Mouse (Mus musculus): ENCODE measurements at regions not wholly inside any gene's neighbourhood (a gene's known extent, or its start where the extent isn't known, plus 50 kb on each side); places are given as distances from the start of the nearest gene placed in this dataset.

DNA sequence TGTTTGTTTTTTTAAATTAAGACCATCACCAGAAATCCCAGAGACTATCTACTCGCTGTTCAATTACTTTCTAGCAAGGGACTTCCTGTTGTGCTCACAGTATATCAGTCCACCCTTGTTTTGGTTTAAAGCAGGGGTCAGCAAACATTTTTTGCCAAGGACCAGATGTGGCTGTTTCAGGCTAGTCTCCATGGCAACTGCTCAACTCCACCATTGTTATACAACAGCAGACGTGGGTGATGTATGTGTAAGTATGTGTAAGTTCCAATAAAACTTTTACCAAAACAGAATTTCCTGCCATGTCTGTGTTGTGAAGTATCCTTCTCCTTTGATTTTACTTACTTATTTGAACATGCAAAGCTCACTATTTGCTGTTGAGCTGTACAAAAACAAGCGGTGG, 259.9 kb downstream of the Dhx15 start:
- no peak for DNase-seq (ENCODE audit: extremely low spot score in 1 of 2, low spot score in 1 of 2)

DNA sequence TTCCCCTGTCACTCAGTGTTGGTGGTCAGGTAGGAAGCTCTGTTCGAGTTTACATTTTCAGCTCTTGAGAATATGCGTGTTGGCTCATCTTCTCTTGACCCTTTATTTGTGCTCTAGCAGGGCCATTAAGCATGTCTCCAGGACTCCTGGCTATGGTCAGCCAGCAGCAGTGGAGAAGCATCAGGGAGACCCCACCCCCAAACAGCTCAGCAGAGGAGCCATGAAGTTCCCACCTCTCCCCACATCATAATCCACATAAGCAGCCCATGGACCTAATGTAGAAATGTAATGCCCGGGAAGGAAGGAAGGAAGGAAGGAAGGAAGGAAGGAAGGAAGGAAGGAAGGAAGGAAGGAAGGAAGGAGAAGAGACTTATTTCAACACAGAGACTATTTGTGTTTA, 261.5 kb downstream of the Dhx15 start:
- no peak for DNase-seq (ENCODE audit: extremely low spot score in 1 of 2, low spot score in 1 of 2)

DNA sequence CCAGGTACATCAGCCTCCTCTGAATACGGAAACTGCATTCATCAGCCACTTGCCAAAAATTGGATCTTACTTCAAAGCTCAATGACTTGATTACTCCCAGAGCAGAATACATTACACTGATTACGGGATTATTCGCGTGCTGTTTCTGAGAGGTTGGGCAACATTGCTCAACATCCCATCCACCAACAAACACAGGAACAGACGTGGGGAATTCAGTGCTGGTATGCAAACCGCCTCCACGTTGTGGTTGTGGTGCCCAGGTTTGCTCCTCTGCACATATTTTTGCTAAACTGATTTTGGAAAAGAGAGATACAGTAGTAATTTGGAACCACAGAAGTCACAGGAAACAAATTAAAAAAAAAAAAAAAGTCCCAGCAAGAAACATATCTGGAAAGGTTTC, 266.9 kb downstream of the Dhx15 start:
- peak in 1 of 2 experiments; percentile 16 for DNase-seq (ENCODE audit: extremely low spot score in 1 of 2, low spot score in 1 of 2)

DNA sequence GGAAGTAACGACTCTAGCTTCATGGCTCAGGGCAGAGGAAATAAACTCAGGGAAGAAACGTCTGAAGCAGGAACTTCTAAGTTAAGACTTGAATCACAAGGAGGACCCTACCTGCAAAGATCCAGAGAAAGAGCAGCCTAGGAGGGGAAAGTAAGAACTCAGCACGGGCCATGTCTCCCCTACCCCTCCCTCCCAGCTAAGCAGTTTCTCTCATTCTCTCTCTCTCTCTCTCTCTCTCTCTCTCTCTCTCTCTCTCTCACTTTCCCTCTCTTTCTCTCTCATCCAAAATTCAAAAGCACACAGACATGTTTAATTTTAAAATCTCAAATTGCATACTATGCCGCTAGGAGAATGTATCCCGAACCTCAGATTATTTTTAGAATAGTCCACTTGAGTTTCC, 267.3 kb downstream of the Dhx15 start:
- no peak for DNase-seq (ENCODE audit: extremely low spot score in 1 of 2, low spot score in 1 of 2)

DNA sequence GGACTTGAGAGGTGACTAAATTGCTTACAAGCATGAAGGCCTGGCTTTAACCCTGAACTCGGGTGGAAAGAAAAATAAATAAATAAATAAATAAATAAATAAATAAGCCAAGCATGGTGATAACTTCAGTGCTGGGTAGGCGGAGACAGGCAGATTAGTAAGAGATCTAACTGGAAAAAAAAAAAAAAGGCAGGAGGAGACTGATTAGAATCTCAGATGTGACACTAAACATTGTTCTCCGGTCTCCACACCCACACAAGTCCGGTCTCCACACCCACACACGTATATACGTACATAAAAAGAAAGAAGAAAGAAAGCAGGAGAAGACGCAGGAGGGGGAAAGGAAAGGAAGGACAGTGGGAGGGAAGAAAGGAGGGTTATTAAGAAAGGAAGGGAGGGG, 267.8 kb downstream of the Dhx15 start:
- no peak for DNase-seq (ENCODE audit: extremely low spot score in 1 of 2, low spot score in 1 of 2)

DNA sequence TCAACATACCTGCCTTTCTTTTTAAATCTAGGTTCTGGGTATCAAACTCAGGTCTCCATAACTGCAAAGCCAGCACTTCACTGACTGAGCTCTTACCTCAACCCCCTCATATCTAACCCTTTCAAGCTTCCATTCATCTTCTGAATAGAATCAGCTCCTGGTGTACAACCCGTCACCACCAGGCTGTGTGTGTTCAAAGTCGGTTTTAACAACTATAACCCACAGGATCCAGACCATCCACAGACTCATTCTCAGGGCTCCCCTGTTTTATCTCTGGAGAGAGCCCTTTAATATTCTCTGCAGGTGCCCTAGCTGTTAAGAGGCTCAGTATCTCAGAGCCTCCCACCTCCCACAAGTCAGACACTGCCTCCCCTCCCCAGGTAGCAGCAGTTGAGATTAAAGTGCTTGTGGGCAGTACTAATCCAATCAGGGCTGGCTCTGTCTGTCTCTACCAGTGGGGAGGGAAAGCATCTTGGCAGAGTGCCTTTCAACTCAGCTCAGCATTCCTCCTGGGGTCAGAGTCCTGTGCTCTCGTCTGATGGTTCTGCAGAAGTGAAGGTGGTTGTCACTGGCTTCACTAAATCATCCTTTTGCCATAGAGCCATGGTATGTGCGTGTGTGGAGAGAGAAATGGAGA, 272.4 kb downstream of the Dhx15 start:
- no peak for DNase-seq (ENCODE audit: extremely low spot score in 1 of 2, low spot score in 1 of 2)

DNA sequence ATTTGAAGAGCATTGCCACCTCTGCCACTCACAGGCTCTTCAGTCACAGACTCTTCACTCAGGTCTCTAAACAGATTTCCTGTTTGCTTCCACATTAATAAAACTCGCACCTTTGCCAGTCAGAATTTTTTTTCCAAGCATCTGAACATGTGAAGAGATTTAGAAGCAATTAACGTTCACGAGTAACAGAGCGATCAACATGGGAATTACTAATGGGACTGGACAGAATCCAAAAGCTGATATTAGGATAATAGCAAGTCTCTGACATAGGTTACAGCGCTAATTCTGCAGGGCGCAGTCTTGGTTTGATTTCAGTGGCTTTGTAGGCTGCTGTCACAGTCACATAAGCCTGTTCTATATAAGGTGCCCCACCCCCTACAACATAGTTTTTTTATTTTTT, 275.6 kb downstream of the Dhx15 start:
- no peak for DNase-seq (ENCODE audit: extremely low spot score in 1 of 2, low spot score in 1 of 2)

DNA sequence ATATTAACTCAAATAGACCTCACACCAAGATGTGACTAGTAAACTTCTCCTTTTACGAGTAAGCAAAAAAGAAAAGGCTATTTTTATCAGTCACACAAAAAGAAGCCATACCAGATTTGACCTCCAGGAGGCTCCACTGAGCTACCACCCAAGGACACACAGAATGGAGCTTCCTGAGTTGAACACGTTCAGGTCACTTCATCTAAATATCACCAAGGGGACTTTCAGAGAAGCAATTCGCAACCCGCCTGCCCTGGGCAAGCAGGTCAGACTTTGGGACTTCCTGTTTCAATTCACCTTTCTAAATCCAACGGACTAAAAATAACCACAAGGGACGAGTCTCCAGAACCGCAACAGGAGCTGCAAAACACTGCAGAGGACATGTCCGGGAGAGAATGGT, 281.5 kb downstream of the Dhx15 start:
- DNase-seq (ENCODE audit: extremely low spot score in 1 of 2, low spot score in 1 of 2) = no peak

DNA sequence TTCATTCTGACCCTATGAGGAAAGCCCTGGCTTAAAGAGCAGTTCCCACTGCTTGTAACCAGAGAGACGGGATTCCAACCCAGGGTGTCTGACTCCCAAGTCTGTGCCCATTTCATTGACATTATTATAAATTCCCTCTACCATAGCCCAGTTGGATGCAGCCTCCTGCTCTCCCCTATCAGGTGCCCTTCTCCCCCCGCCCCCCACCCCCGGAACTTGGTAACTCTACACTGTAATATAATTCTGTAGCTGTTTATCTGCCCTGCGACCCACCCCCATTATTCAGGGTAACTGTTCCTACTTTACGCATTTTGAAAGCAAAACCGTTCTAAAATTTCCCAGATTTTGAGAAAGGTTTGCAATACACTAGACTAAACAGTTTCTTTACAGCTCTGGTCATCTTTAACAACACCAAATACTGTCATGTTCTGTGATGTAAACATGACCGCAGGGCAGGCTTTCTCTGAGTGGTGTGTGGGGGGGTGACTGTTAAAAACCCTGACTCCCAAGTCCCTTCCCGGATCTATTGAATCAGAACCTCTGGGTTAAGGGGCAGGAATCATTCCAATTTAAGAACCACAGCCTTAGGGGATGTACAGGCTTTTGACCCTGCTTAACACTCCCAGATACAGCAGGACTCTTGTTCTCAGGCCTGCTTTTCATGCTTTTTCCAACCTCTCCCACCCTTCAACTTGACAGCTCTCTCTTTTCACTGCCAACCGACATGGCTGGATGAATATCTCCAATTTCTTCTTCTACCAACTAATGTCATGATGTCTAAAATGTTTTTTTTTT, 283.8 kb downstream of the Dhx15 start:
- no peak for DNase-seq (ENCODE audit: extremely low spot score in 1 of 2, low spot score in 1 of 2)

DNA sequence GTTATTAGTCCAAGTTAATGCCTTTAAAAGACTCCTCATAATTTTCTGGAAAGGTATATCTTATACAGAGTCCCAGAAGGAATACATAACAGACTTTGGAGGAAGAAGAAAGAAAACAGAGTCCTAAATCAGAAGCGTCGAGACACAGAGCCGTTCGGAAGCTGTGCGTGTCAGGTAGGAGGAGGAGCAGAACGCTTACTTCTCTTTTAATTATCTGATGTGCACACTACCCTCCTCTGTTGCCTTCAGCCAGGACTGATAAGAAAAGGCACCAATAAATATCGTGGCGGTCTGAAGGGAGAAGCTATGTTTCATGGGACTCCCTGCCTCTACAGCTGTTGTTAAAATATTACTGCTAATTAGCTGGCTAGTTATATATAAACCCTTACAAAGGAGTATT, 296.2 kb downstream of the Dhx15 start:
- DNase-seq (ENCODE audit: extremely low spot score in 1 of 2, low spot score in 1 of 2) = no peak

DNA sequence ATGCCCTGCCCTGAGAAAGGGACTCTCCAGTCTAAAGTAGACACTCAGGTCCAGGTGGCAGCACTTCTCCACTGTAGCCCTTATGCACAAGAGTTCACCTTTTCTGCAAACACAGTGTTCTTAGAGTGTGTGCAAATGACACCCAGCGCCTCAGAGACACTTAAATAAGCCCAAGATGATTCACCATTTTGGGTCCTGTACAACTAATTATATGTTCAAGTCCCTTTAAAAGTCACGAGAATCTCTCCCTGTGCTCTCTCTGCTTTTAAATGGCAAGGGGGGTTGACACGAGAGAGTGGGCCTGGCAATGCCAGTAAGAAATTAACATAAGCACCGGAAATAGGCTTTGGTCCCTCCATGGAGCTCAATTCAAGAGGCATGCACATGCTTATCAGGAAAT, 299.0 kb downstream of the Dhx15 start:
- no peak for DNase-seq (ENCODE audit: extremely low spot score in 1 of 2, low spot score in 1 of 2)

DNA sequence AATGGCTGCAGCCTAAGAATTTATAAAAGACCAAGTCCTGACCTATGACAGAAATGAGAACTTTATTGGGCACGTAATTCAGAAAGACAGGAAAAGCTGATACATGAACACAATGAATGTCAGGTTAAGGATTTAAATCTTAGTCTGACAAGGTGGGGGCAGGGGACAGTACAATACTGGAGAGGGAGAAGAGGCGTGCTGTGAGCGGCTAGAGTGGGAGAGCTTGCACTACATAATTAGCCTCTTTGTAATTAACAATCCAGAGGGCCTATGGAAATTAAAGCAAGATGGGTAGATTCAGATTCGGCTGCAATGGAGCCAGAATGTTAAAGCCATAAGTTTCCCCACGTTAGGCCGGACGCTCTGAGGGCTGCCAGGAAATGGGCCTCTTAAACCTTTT, 301.9 kb downstream of the Dhx15 start:
- no peak for DNase-seq (ENCODE audit: extremely low spot score in 1 of 2, low spot score in 1 of 2)

DNA sequence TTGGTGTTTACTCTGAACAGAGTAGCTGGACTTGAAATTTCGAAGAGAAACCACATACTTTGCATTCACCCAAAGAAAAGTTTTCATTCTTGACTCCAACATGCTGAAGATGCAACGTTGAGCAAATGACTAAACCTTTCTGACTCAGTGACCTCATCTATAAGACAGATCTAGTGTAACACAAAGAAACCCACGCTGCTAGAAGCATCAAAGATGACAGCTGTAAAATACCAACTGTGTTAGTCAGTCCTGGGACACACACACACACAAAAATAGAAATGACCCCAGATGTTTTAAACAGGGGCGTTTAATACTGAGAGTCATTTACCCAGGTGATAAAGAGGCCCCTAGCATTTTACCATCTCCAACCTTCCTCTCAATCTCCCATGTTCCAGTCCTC, 307.7 kb downstream of the Dhx15 start:
- DNase-seq (ENCODE audit: extremely low spot score in 1 of 2, low spot score in 1 of 2) = no peak

DNA sequence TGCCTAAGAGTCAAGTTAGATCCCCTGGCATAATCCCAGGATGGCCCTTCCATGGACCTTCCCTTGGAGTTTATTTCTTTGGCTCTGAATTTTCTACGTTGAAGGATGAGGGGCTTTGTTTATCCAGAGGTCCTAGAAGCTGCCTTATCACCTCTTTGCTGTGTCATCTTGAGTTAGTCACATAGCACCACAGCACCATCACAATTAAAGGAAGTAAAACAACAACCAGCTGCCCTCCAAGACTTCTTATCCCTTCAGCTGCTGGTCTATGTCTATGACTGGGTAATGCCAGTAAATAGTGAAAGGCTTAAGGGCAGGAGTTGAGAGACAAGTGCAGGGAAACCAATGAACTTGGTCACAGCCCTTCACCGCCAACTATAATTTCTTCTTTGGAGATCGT, 308.1 kb downstream of the Dhx15 start:
- DNase-seq (ENCODE audit: extremely low spot score in 1 of 2, low spot score in 1 of 2) = no peak

DNA sequence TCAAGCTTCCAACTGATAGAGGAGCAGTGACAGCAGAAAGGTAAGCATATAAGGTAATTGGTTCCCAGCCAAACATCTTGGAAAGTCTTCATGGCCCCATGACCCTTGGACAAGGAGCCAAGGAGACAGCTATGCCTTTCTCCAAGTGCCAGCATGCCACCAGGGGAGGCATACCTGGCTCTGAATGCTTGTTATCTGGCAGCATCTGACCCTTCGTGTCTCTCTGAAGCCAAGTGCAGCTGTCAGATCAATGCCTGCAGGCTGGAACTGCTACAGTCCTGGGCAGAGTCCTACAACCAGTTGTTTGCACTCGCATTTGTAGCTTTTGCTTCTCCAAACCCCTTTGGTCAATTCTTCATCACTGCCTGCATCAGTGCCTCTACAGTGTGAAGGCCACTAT, 309.3 kb upstream of the Ppargc1a start:
- no peak for DNase-seq (ENCODE audit: extremely low spot score in 1 of 2, low spot score in 1 of 2)

DNA sequence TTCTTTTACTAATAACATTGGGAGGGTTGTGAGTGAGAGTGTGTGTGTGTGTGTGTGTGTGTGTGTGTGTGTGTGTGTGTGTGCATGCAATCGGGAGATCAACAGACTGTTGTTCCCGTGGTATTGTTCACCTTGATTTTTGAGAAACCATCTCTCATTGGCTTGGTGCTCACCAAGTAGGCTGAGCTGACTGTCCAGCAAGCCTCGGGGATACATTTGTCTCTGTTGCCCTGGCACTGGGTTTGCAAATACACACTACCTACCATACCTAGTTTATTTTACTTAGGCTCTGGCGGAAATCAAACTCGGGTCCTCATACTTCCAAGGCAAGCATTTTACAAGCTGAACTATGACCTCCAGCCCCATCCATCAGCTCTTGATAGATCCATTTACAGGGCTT, 306.0 kb upstream of the Ppargc1a start:
- no peak for DNase-seq (ENCODE audit: extremely low spot score in 1 of 2, low spot score in 1 of 2)

DNA sequence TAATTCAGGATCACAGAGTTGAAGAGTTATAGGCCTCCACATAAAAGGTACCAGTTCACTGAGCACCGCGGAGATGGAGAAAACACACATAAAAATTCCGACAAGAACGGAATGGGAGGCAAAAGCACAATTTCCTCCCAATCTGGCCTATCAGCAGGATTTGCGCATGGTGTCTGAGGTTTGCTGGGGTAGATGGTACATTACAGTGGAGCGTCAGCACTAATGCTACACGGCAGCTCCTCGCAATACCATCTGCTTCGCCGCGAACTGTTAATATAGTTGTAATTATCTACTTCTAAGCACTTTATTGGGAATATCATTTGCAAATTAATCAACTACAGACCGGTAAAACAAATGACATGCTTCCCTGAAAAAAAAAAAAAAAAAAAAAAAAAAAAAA, 304.2 kb upstream of the Ppargc1a start:
- no peak for DNase-seq (ENCODE audit: extremely low spot score in 1 of 2, low spot score in 1 of 2)

DNA sequence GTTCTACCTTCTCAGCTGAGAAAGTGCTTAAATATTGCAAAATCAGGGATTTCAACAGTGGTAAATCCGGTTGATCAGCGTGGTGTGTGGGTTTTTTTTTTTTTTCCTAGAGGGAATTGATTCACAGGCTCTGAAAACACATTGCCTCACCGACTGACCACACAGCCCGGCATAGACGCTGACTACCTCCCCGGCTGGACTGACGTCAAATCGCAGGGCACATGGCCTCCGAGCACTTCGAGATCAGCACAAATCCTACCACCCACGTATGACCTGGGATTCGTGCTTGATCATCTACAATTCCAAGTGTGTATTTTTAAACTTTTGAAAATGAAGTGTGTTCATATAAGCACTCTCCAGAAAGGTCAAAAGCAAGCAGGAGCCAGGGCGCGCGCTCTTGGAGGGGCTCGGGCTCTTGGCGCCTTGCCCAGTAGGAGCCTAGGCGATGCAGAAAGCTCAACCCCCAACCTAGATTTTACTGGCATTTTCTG, 300.7 kb upstream of the Ppargc1a start:
- no peak for DNase-seq (ENCODE audit: extremely low spot score in 1 of 2, low spot score in 1 of 2)

DNA sequence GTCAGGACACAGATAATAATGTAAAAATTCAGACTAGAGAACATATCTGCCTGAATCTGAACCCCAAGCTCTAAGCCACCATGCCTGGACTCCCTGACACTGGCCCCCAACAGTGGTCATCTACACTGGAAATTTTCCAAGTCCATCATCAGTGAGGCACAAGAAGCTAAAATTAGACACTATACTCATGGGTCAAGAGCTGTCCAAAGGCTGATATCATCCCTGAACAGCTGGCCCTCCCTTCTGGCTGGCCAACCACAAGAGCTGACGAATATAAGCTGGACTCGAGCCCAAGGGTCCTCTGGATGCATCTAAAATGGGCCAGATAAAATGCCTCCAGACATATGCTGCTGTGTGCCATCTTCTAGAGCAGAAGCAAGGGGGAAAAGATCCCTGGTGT, 298.5 kb upstream of the Ppargc1a start:
- no peak for DNase-seq (ENCODE audit: extremely low spot score in 1 of 2, low spot score in 1 of 2)

DNA sequence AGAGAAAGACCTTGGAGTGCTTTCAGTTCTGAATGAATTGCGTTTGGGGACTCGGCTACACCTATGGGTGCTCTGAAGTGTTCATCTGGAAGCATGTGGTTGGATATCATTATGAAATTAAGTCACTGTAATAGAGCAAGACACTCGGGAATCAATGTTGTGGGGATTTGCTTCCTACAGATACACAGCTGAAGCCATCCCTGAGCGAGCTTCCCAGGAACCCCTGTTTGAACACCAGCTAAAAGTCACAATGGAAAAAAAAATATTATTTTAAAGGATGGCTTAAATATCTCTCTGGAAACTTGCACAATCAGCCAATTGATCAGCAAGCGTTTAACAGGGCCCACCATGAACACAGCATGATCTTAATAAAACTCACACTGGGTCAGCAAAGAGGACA, 293.0 kb upstream of the Ppargc1a start:
- no peak for DNase-seq (ENCODE audit: extremely low spot score in 1 of 2, low spot score in 1 of 2)

DNA sequence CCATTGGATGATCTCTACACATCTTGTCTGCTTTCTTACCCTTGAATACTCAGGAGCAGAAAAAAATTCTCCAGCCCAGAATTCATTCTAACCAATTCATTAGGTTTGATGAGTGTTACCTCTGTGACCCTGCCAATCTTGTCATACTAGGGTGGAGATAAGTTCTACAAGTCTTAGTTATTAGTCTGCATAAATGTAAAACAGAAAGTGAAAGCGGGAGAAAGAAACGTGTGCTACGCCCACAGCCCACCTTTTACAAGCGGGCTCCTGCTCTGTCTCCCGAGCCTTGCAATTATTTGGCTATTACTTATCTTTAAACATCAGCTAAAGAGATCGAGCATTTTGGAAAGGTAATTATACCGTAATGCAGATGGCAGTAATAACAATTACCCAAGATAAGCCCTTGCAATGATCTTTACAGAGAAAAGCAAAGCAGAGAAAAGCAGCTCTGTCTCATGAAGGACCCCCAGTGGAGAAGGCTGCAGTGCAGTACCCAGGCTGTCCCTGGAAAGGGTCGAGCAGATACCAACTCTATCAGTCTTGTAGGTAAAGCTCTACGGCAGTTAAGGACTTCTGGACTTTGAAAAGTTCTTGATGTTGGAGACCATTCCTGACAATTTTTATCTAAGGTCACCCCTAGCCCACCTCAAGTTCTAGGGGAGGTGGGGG, 286.1 kb upstream of the Ppargc1a start:
- no peak for DNase-seq (ENCODE audit: extremely low spot score in 1 of 2, low spot score in 1 of 2)

DNA sequence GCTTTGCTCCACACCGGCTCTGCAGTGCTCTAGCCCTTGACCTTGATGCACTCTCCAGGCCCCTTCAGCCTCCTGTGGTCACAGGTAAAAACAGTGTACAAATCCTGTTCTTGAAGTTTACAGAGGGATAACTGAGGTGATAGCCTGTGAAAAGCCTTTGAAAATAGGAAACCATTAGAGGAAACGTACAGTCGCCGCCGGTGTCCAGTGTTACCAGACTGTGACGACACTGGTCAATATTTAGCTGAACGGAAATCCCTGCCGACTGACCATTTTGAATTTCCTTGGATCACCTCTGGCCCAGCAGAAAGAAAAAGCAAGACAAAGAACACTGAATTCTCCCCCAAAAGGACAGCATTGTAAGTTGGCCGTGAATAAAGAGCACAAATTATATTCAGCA, 282.6 kb upstream of the Ppargc1a start:
- no peak for DNase-seq (ENCODE audit: extremely low spot score in 1 of 2, low spot score in 1 of 2)
